Mouse (Mus musculus): ENCODE results near the gene Zfp239. TPM values are rescaled to one million over a fixed set of nuclear protein-coding genes. Genes with fewer than 3 reads are reported as not detected.

Gene Zfp239
- polyA plus RNA-seq (2014; fragmentation: Nextera tagmentation; extraction: Ambion mirVana): 11.8 and 12.5 TPM in 2 replicates

- peak within 1 kb of the TSS; percentile 94 for H3K4me2 ChIP-seq
- H3K36me3 ChIP-seq (ENCODE audit: control insufficient read depth, insufficient read depth, low read length): no peaks in the 10 kb centered on the region
- no peaks in the 10 kb centered on the region for H3K27me3 ChIP-seq (ENCODE audit: control insufficient read depth, insufficient read depth, low read length)
- DNase-seq (ENCODE audit: low spot score, missing footprints) (no peak), ATAC-seq (ENCODE audit: low FRiP score) (no peak)
- H3K9me3 ChIP-seq (ENCODE audit: control insufficient read depth, low read length): no peaks in the 10 kb centered on the region
- peak within 1 kb of the TSS; percentile 85 for H3K9ac ChIP-seq (ENCODE audit: low read length)
- WGBS: 67% methylated on average over 6 of the region's 6 CpGs
- H3K4me3 ChIP-seq (ENCODE audit: low read depth, low read length): peak within 1 kb of the TSS; percentile 78
- H3K27ac ChIP-seq (ENCODE audit: low read depth, low read length): no peak within 1 kb of the TSS
- peaks cover 5% of the 10 kb centered on the region for H3K4me1 ChIP-seq (ENCODE audit: control insufficient read depth, insufficient read depth, low read length)
Measured at GRCm38 (mm10) chr6:117861848-117862247, at the start of gene Zfp239. Zfp239 (plus strand) TSS chr6:117862100.

GRCm38 (mm10) chr6:117814681-117815080, 47.2 kb upstream of the Zfp239 start:
- peaks cover 20% of the 10 kb centered on the region for H3K27me3 ChIP-seq (ENCODE audit: control insufficient read depth, insufficient read depth, low read length)
- no peak overlapping the region for H3K4me2 ChIP-seq
- no peak overlapping the region for H3K4me3 ChIP-seq (ENCODE audit: low read depth, low read length)
- DNase-seq (ENCODE audit: low spot score, missing footprints): peak; percentile 66
- ATAC-seq (ENCODE audit: low FRiP score): no peak
- no peaks in the 10 kb centered on the region for H3K9me3 ChIP-seq (ENCODE audit: control insufficient read depth, low read length)
- no peaks in the 10 kb centered on the region; the same call in 1 of the 2 replicates for H3K4me1 ChIP-seq (ENCODE audit: control insufficient read depth, insufficient read depth, low read length)
- no peak overlapping the region for H3K27ac ChIP-seq (ENCODE audit: low read depth, low read length)
- no peaks in the 10 kb centered on the region for H3K36me3 ChIP-seq (ENCODE audit: control insufficient read depth, insufficient read depth, low read length)
- H3K9ac ChIP-seq (ENCODE audit: low read length): no peak overlapping the region

- Histone ChIP-seq H3K9me3 (ENCODE audit: control insufficient read depth, low read length) (no peaks in the 10 kb centered on the region), H3K36me3 (ENCODE audit: control insufficient read depth, insufficient read depth, low read length) (no peaks in the 10 kb centered on the region), H3K27me3 (ENCODE audit: control insufficient read depth, insufficient read depth, low read length) (peaks cover 29% of the 10 kb centered on the region), H3K27ac (ENCODE audit: low read depth, low read length) (no peak overlapping the region), H3K4me3 (ENCODE audit: low read depth, low read length) (no peak overlapping the region), H3K4me1 (ENCODE audit: control insufficient read depth, insufficient read depth, low read length) (no peaks in the 10 kb centered on the region; the same call in 1 of the 2 replicates), H3K4me2 (no peak overlapping the region), H3K9ac (ENCODE audit: low read length) (no peak overlapping the region)
- ATAC-seq (ENCODE audit: low FRiP score): no peak
- WGBS: 75% methylated on average over 5 of the region's 5 CpGs
- DNase-seq (ENCODE audit: low spot score, missing footprints): peak; percentile 76
Measured at GRCm38 (mm10) chr6:117817108-117817541, 44.8 kb upstream of the Zfp239 start.

- peak; percentile 79 for DNase-seq (ENCODE audit: low spot score, missing footprints)
- 85% methylated on average over 14 of the region's 14 CpGs for WGBS
- H3K27me3 ChIP-seq (ENCODE audit: control insufficient read depth, insufficient read depth, low read length): peaks cover 43% of the 10 kb centered on the region
Measured at GRCm38 (mm10) chr6:117820327-117820726, 41.6 kb upstream of the Zfp239 start.

GRCm38 (mm10) chr6:117825369-117825768, 36.5 kb upstream of the Zfp239 start:
- Histone ChIP-seq H3K4me2 (no peak overlapping the region), H3K9ac (ENCODE audit: low read length) (no peak overlapping the region), H3K4me3 (ENCODE audit: low read depth, low read length) (no peak overlapping the region), H3K36me3 (ENCODE audit: control insufficient read depth, insufficient read depth, low read length) (no peaks in the 10 kb centered on the region), H3K4me1 (ENCODE audit: control insufficient read depth, insufficient read depth, low read length) (no peaks in the 10 kb centered on the region), H3K27me3 (ENCODE audit: control insufficient read depth, insufficient read depth, low read length) (peaks cover 23% of the 10 kb centered on the region), H3K9me3 (ENCODE audit: control insufficient read depth, low read length) (no peaks in the 10 kb centered on the region), H3K27ac (ENCODE audit: low read depth, low read length) (no peak overlapping the region)
- 22% methylated on average over 4 of the region's 4 CpGs for WGBS
- DNase-seq (ENCODE audit: low spot score, missing footprints) (peak; percentile 98), ATAC-seq (ENCODE audit: low FRiP score) (peak; percentile 81)

More at GRCm38 (mm10) chr6:117820327-117820726, 41.6 kb upstream of the Zfp239 start:
- Histone ChIP-seq H3K4me2 (no peak overlapping the region), H3K9me3 (ENCODE audit: control insufficient read depth, low read length) (no peaks in the 10 kb centered on the region), H3K27ac (ENCODE audit: low read depth, low read length) (no peak overlapping the region), H3K4me1 (ENCODE audit: control insufficient read depth, insufficient read depth, low read length) (no peaks in the 10 kb centered on the region; the same call in 1 of the 2 replicates), H3K4me3 (ENCODE audit: low read depth, low read length) (no peak overlapping the region), H3K36me3 (ENCODE audit: control insufficient read depth, insufficient read depth, low read length) (no peaks in the 10 kb centered on the region), H3K9ac (ENCODE audit: low read length) (no peak overlapping the region)
- no peak for ATAC-seq (ENCODE audit: low FRiP score)

GRCm38 (mm10) chr6:117828273-117828672, 33.6 kb upstream of the Zfp239 start:
- Histone ChIP-seq H3K4me2 (no peak overlapping the region), H3K4me3 (ENCODE audit: low read depth, low read length) (no peak overlapping the region), H3K9me3 (ENCODE audit: control insufficient read depth, low read length) (no peaks in the 10 kb centered on the region), H3K27ac (ENCODE audit: low read depth, low read length) (no peak overlapping the region), H3K27me3 (ENCODE audit: control insufficient read depth, insufficient read depth, low read length) (peaks cover 8% of the 10 kb centered on the region; the same call in 1 of the 2 replicates), H3K4me1 (ENCODE audit: control insufficient read depth, insufficient read depth, low read length) (no peaks in the 10 kb centered on the region), H3K9ac (ENCODE audit: low read length) (no peak overlapping the region), H3K36me3 (ENCODE audit: control insufficient read depth, insufficient read depth, low read length) (no peaks in the 10 kb centered on the region)
- ATAC-seq (ENCODE audit: low FRiP score) (peak; percentile 38; the same call in 1 of the 2 replicates), DNase-seq (ENCODE audit: low spot score, missing footprints) (peak; percentile 96)
- 18% methylated on average over 9 of the region's 9 CpGs for WGBS

- Histone ChIP-seq H3K4me3 (ENCODE audit: low read depth, low read length) (peak within 1 kb of the TSS; percentile 76), H3K4me2 (peak within 1 kb of the TSS; percentile 75), H3K27ac (ENCODE audit: low read depth, low read length) (peak within 1 kb of the TSS; percentile 93), H3K36me3 (ENCODE audit: control insufficient read depth, insufficient read depth, low read length) (peaks cover 20% of the 10 kb centered on the region; the same call in 1 of the 2 replicates), H3K9me3 (ENCODE audit: control insufficient read depth, low read length) (no peaks in the 10 kb centered on the region), H3K27me3 (ENCODE audit: control insufficient read depth, insufficient read depth, low read length) (no peaks in the 10 kb centered on the region), H3K9ac (ENCODE audit: low read length) (peak within 1 kb of the TSS; percentile 98), H3K4me1 (ENCODE audit: control insufficient read depth, insufficient read depth, low read length) (peaks cover 5% of the 10 kb centered on the region)
- WGBS: under 1% methylated on average over 66 of the region's 66 CpGs
- peak; percentile 99 for DNase-seq (ENCODE audit: low spot score, missing footprints)
- ATAC-seq (ENCODE audit: low FRiP score): peak; percentile 98
Measured at GRCm38 (mm10) chr6:117840686-117841510, 21.0 kb upstream of the Zfp239 start, which contains the start of gene Zfp637. Zfp637 (plus strand) TSS chr6:117841180.

GRCm38 (mm10) chr6:117841511-117841955, 20.4 kb upstream of the Zfp239 start:
- ATAC-seq (ENCODE audit: low FRiP score) (0 out of 2 replicates have a peak, but pooled peaks have one; percentile 1), DNase-seq (ENCODE audit: low spot score, missing footprints) (no peak)
- Histone ChIP-seq H3K36me3 (ENCODE audit: control insufficient read depth, insufficient read depth, low read length) (peaks cover 24% of the 10 kb centered on the region; the same call in 1 of the 2 replicates), H3K27me3 (ENCODE audit: control insufficient read depth, insufficient read depth, low read length) (no peaks in the 10 kb centered on the region), H3K27ac (ENCODE audit: low read depth, low read length) (peak overlapping the region; percentile 93), H3K4me1 (ENCODE audit: control insufficient read depth, insufficient read depth, low read length) (peaks cover 5% of the 10 kb centered on the region), H3K9ac (ENCODE audit: low read length) (peak overlapping the region; percentile 98), H3K4me2 (peak overlapping the region; percentile 75), H3K4me3 (ENCODE audit: low read depth, low read length) (peak overlapping the region; percentile 76), H3K9me3 (ENCODE audit: control insufficient read depth, low read length) (no peaks in the 10 kb centered on the region)
- WGBS: 18% methylated on average over 12 of the region's 12 CpGs

- H3K27me3 ChIP-seq (ENCODE audit: control insufficient read depth, insufficient read depth, low read length): no peaks in the 10 kb centered on the region
- H3K4me3 ChIP-seq (ENCODE audit: low read depth, low read length): no peak overlapping the region
- ATAC-seq (ENCODE audit: low FRiP score) (no peak), DNase-seq (ENCODE audit: low spot score, missing footprints) (no peak)
- no peak overlapping the region for H3K4me2 ChIP-seq
- no peaks in the 10 kb centered on the region for H3K9me3 ChIP-seq (ENCODE audit: control insufficient read depth, low read length)
- no peak overlapping the region for H3K27ac ChIP-seq (ENCODE audit: low read depth, low read length)
- H3K4me1 ChIP-seq (ENCODE audit: control insufficient read depth, insufficient read depth, low read length): peaks cover 5% of the 10 kb centered on the region
- H3K36me3 ChIP-seq (ENCODE audit: control insufficient read depth, insufficient read depth, low read length): peaks cover 36% of the 10 kb centered on the region
- no peak overlapping the region for H3K9ac ChIP-seq (ENCODE audit: low read length)
- 94% methylated on average over 9 of the region's 9 CpGs for WGBS
Measured at GRCm38 (mm10) chr6:117844597-117844996, 17.3 kb upstream of the Zfp239 start.
